30 mouse cellular contexts compared by ENCODE assay signal in the genomic region with DNA sequence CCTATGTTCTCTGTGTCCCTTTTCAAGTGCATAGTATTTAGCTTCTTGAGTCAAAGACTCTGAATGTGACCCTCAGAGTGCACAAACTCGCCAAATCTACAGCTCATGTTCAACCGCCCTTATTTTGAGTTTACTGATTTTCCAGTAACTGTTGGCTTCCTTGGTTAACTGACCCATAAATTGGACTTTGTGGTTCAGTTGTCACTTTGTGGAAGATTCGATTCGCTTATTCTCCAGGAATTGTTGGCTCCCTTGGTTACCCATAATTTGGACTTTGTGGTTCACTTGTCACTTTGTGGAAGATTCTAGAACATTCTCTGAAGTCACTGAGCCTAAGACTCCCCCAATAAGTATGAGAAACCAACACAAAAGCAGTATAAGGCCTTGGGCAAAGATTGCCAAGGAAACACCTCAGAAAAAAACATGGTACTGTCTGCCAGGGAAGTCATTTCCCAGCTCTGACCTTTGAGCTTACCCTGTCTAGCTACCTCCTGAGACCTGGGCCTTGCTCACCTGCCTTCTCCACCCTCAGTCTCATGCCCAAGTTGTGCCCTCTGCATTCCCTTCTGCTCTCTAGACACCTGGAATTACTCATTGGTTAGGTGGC. TPM values are rescaled to one million over a fixed set of nuclear protein-coding genes. Genes with fewer than 3 reads are reported as not detected.
DNase-seq lines count a peak whose midpoint lies in the region; ATAC-seq lines count a peak whose summit lies in the region.
"Had no signal": no experiment of that assay in that cellular context is flagged by ENCODE, and none has a peak within 500 bp of the region (broad histone marks: within the 10 kb centered on the region; RNA-seq: fewer than 3 reads in every experiment).

No protein-coding gene starts in this region.

- ATAC-seq in midbrain, embryonic 11.5 days (ENCODE audit: low FRiP score): no peak
- no peak for ATAC-seq in midbrain, embryonic 16.5 days
- ATAC-seq in liver, embryonic 12.5 days: no peak
- ATAC-seq: forebrain, embryonic 14.5 days had no signal

- no peak overlapping the region for H3K27ac ChIP-seq in midbrain, embryonic 11.5 days (ENCODE audit: low read depth, low read length)
- no peak overlapping the region for H3K27ac ChIP-seq in midbrain, embryonic 16.5 days (ENCODE audit: low read length)
- H3K27ac ChIP-seq in liver, embryonic 12.5 days: no peak overlapping the region
- H3K27ac ChIP-seq: embryonic facial prominence, embryonic 12.5 days; embryonic facial prominence, embryonic 15.5 days; heart, embryonic 15.5 days; hindbrain, embryonic 10.5 days; hindbrain, embryonic 13.5 days had no signal

- no peak overlapping the region for H3K9ac ChIP-seq in midbrain, embryonic 11.5 days (ENCODE audit: low read length)
- H3K9ac ChIP-seq in midbrain, embryonic 16.5 days (ENCODE audit: low read depth, low read length): no peak overlapping the region
- no peak overlapping the region for H3K9ac ChIP-seq in liver, embryonic 12.5 days
- H3K9ac ChIP-seq: embryonic facial prominence, embryonic 12.5 days; embryonic facial prominence, embryonic 15.5 days; heart, embryonic 12.5 days; heart, embryonic 15.5 days; hindbrain, embryonic 13.5 days had no signal

- no peaks in the 10 kb centered on the region for H3K27me3 ChIP-seq in midbrain, embryonic 11.5 days (ENCODE audit: control insufficient read depth, insufficient read depth, low read length)
- H3K27me3 ChIP-seq in midbrain, embryonic 16.5 days (ENCODE audit: control insufficient read depth, insufficient read depth, low read depth, low read length): no peaks in the 10 kb centered on the region
- H3K27me3 ChIP-seq in liver, embryonic 12.5 days (replicated peaks): no peaks in the 10 kb centered on the region
- H3K27me3 ChIP-seq: embryonic facial prominence, embryonic 12.5 days; embryonic facial prominence, embryonic 15.5 days; heart, embryonic 12.5 days; heart, embryonic 15.5 days; hindbrain, embryonic 13.5 days had no signal

- no peaks in the 10 kb centered on the region for H3K36me3 ChIP-seq in midbrain, embryonic 11.5 days (ENCODE audit: control insufficient read depth, insufficient read depth, low read length)
- no peaks in the 10 kb centered on the region for H3K36me3 ChIP-seq in midbrain, embryonic 16.5 days (ENCODE audit: control insufficient read depth, insufficient read depth, low read length)
- H3K36me3 ChIP-seq in liver, embryonic 12.5 days: no peaks in the 10 kb centered on the region
- H3K36me3 ChIP-seq: embryonic facial prominence, embryonic 12.5 days; embryonic facial prominence, embryonic 15.5 days; heart, embryonic 12.5 days; heart, embryonic 15.5 days; hindbrain, embryonic 10.5 days; hindbrain, embryonic 13.5 days had no signal

- H3K4me1 ChIP-seq in midbrain, embryonic 11.5 days (ENCODE audit: control insufficient read depth, insufficient read depth, low read length): no peaks in the 10 kb centered on the region
- H3K4me1 ChIP-seq in midbrain, embryonic 16.5 days (ENCODE audit: control insufficient read depth, insufficient read depth, low read length): no peaks in the 10 kb centered on the region
- H3K4me1 ChIP-seq in liver, embryonic 12.5 days: no peaks in the 10 kb centered on the region
- H3K4me1 ChIP-seq: embryonic facial prominence, embryonic 12.5 days; embryonic facial prominence, embryonic 15.5 days; heart, embryonic 12.5 days; heart, embryonic 15.5 days; hindbrain, embryonic 10.5 days; hindbrain, embryonic 13.5 days had no signal

- WGBS in midbrain, embryonic 11.5 days: 78% methylated on average over 4 of the region's 4 CpGs
- 85% methylated on average over 4 of the region's 4 CpGs for WGBS in midbrain, embryonic 16.5 days
- 67% methylated on average over 4 of the region's 4 CpGs for WGBS in liver, embryonic 12.5 days (ENCODE audit: insufficient replicate concordance)

- DNase-seq in kidney, adult 11 months: peak; percentile 80
- no peak for DNase-seq in kidney, postnatal 4 days
- DNase-seq in kidney, adult 9 months: peak; percentile 84
- DNase-seq in kidney, adult 18-20 months: no peak
- DNase-seq in midbrain, embryonic 11.5 days (ENCODE audit: low spot score, missing footprints): peak; percentile 10
- DNase-seq in layer of hippocampus, postnatal 25 days (ENCODE audit: extremely low spot score in 1 of 2, low spot score in 1 of 2): no peak
- DNase-seq: adrenal gland, adult 2 months; adrenal gland, postnatal 14 days; cerebellum, adult 11 months; cerebellum, adult 2 months; cerebellum, adult 9-11 months; cerebellum, postnatal 25 days; gastrocnemius, postnatal 25 days; heart, adult 18-20 months; heart, postnatal 10 days; heart, postnatal 36 days had no signal

- no peak overlapping the region for H3K4me2 ChIP-seq in midbrain, embryonic 11.5 days
- no peak overlapping the region for H3K4me2 ChIP-seq in midbrain, embryonic 16.5 days (ENCODE audit: low read length)
- no peak overlapping the region for H3K4me2 ChIP-seq in liver, embryonic 12.5 days
- H3K4me2 ChIP-seq: embryonic facial prominence, embryonic 12.5 days; embryonic facial prominence, embryonic 15.5 days; heart, embryonic 12.5 days; heart, embryonic 15.5 days; hindbrain, embryonic 13.5 days had no signal

- H3K9me3 ChIP-seq in midbrain, embryonic 11.5 days (ENCODE audit: control insufficient read depth, low read length): no peaks in the 10 kb centered on the region
- H3K9me3 ChIP-seq in midbrain, embryonic 16.5 days (replicated peaks; ENCODE audit: control insufficient read depth, low read length, poor library complexity, severe bottlenecking): no peaks in the 10 kb centered on the region
- H3K9me3 ChIP-seq in liver, embryonic 12.5 days (replicated peaks): no peaks in the 10 kb centered on the region; the same call in none of the 2 replicates
- H3K9me3 ChIP-seq: embryonic facial prominence, embryonic 12.5 days; embryonic facial prominence, embryonic 15.5 days; heart, embryonic 12.5 days; heart, embryonic 15.5 days; hindbrain, embryonic 10.5 days; hindbrain, embryonic 13.5 days had no signal

- H3K4me3 ChIP-seq in midbrain, embryonic 11.5 days (ENCODE audit: low read depth, low read length): no peak overlapping the region
- H3K4me3 ChIP-seq in midbrain, embryonic 16.5 days (ENCODE audit: low read depth, low read length): no peak overlapping the region
- no peak overlapping the region for H3K4me3 ChIP-seq in liver, embryonic 12.5 days
- H3K4me3 ChIP-seq: embryonic facial prominence, embryonic 12.5 days; embryonic facial prominence, embryonic 15.5 days; heart, embryonic 12.5 days; heart, embryonic 15.5 days; hindbrain, embryonic 10.5 days; hindbrain, embryonic 13.5 days had no signal

RNA-seq across cellular contexts. Expression of gene Serpina1f, which starts 4.9 kb away (rescaled TPM):
- not detected in 2 replicates for polyA plus RNA-seq in midbrain, embryonic 11.5 days (2014; fragmentation: Nextera tagmentation; extraction: Ambion mirVana)
- not detected in 2 replicates for polyA plus RNA-seq in midbrain, embryonic 16.5 days (2015; fragmentation: Nextera tagmentation; extraction: Ambion mirVana)
- 0.13 and 0.21 TPM in 2 replicates for polyA plus RNA-seq in liver, embryonic 12.5 days (2016; fragmentation: Nextera tagmentation; extraction: Ambion mirVana)
- not detected for total RNA-seq in layer of hippocampus, postnatal 25 days (2021)
- total RNA-seq: adrenal gland, adult 2 months; adrenal gland, postnatal 14 days; adrenal gland, postnatal 4 days; common myeloid progenitor, adult 5-6 weeks; ES-E14; gastrocnemius, adult 8-10 months; gastrocnemius, postnatal 25 days; heart, adult 18-20 months; heart, postnatal 10 days; heart, postnatal 36 days had no signal
- polyA plus RNA-seq: adrenal gland, adult 2 months; cerebellum, adult 2 months; embryonic facial prominence, embryonic 12.5 days; embryonic facial prominence, embryonic 15.5 days; forebrain, embryonic 11.5 days; forebrain, embryonic 14.5 days; heart, embryonic 12.5 days; heart, embryonic 15.5 days; hindbrain, embryonic 10.5 days; hindbrain, embryonic 13.5 days had no signal

RNA-seq across cellular contexts. Expression of gene Serpina16, which starts 24.3 kb away (rescaled TPM):
- polyA plus RNA-seq in midbrain, embryonic 11.5 days (2014; fragmentation: Nextera tagmentation; extraction: Ambion mirVana): not detected in 2 replicates
- not detected in 2 replicates for polyA plus RNA-seq in midbrain, embryonic 16.5 days (2015; fragmentation: Nextera tagmentation; extraction: Ambion mirVana)
- not detected in 2 replicates for polyA plus RNA-seq in liver, embryonic 12.5 days (2016; fragmentation: Nextera tagmentation; extraction: Ambion mirVana)
- not detected for total RNA-seq in layer of hippocampus, postnatal 25 days (2021)
- total RNA-seq: adrenal gland, adult 2 months; adrenal gland, postnatal 14 days; adrenal gland, postnatal 4 days; common myeloid progenitor, adult 5-6 weeks; ES-E14; gastrocnemius, adult 8-10 months; gastrocnemius, postnatal 25 days; heart, adult 18-20 months; heart, postnatal 10 days; heart, postnatal 36 days had no signal
- polyA plus RNA-seq: adrenal gland, adult 2 months; cerebellum, adult 2 months; embryonic facial prominence, embryonic 12.5 days; embryonic facial prominence, embryonic 15.5 days; forebrain, embryonic 11.5 days; forebrain, embryonic 14.5 days; heart, embryonic 12.5 days; heart, embryonic 15.5 days; hindbrain, embryonic 10.5 days; hindbrain, embryonic 13.5 days had no signal

RNA-seq across cellular contexts. Expression of gene Serpina6, which starts 43.2 kb away (rescaled TPM):
- polyA plus RNA-seq in midbrain, embryonic 11.5 days (2014; fragmentation: Nextera tagmentation; extraction: Ambion mirVana): not detected in 2 replicates
- polyA plus RNA-seq in midbrain, embryonic 16.5 days (2015; fragmentation: Nextera tagmentation; extraction: Ambion mirVana): not detected in 2 replicates
- 1,015 and 1,058 TPM in 2 replicates for polyA plus RNA-seq in liver, embryonic 12.5 days (2016; fragmentation: Nextera tagmentation; extraction: Ambion mirVana)
- total RNA-seq in layer of hippocampus, postnatal 25 days (2021): not detected
- total RNA-seq: common myeloid progenitor, adult 5-6 weeks; ES-E14; gastrocnemius, adult 8-10 months; gastrocnemius, postnatal 25 days; heart, adult 18-20 months; heart, postnatal 10 days; heart, postnatal 36 days had no signal
- polyA plus RNA-seq: cerebellum, adult 2 months; forebrain, embryonic 11.5 days; forebrain, embryonic 14.5 days; hindbrain, embryonic 10.5 days; hindbrain, embryonic 13.5 days had no signal

Comparison
In these comparisons a context has a peak if more than half of its experiments do, and no peak if none do; other contexts are left out.
1. DNase-seq: peak in kidney, adult 11 months (single experiment), kidney, adult 9 months (single experiment) and midbrain, embryonic 11.5 days (single experiment); none in kidney, postnatal 4 days (0 of 2), kidney, adult 18-20 months (single experiment) and layer of hippocampus, postnatal 25 days (0 of 2).
2. RNA of gene Serpina6, which starts 43.2 kb away (polyA plus RNA-seq): 1,015 to 1,058 TPM in liver, embryonic 12.5 days; not detected in midbrain, embryonic 11.5 days and not detected in midbrain, embryonic 16.5 days; every median in the first group is over 1,000 times any median in the second.